Mouse (Mus musculus) kidney, adult 18-20 months (tissue): ENCODE measurements around the gene Rpf1.

Source experiments
- DNase-seq: peaks from one replicate; pipeline ENCODE4 v3.0.0; 2021

The Rpf1 gene

GRCm38 (mm10) chr3:146500003-146500809 lies 21.0 kb downstream of the Rpf1 start:
- DNase-seq, result no peak

GRCm38 (mm10) chr3:146499431-146500002 lies 21.7 kb downstream of the Rpf1 start, which contains the start of the genes Spata1 and Gng5:
Gene Spata1, minus strand, starts transcription at chr3:146499753.
Gene Gng5, plus strand, starts transcription at chr3:146499807.
- DNase-seq, result peak; percentile 89

- DNase-seq, result no peak
Observed at GRCm38 (mm10) chr3:146498989-146499388, 22.2 kb downstream of the Rpf1 start.

GRCm38 (mm10) chr3:146494941-146495340 lies 26.3 kb downstream of the Rpf1 start:
- no peak for DNase-seq

GRCm38 (mm10) chr3:146486464-146486863 lies 34.8 kb downstream of the Rpf1 start:
- no peak for DNase-seq

GRCm38 (mm10) chr3:146482044-146482443 lies 39.2 kb downstream of the Rpf1 start:
- DNase-seq, result no peak

GRCm38 (mm10) chr3:146474428-146474827 lies 46.8 kb downstream of the Rpf1 start:
- DNase-seq, result peak; percentile 13

GRCm38 (mm10) chr3:146473741-146474140 lies 47.5 kb downstream of the Rpf1 start:
- no peak for DNase-seq

- no peak for DNase-seq
Observed at GRCm38 (mm10) chr3:146472657-146473056, 48.6 kb downstream of the Rpf1 start.

- DNase-seq, result no peak
Observed at GRCm38 (mm10) chr3:146469226-146469625, 52.0 kb downstream of the Rpf1 start.

- no peak for DNase-seq
Observed at GRCm38 (mm10) chr3:146462939-146463338, 58.3 kb downstream of the Rpf1 start.
